Mouse (Mus musculus) midbrain, postnatal 0 days (tissue): Measurements from ENCODE around the gene Net1. TPM values are rescaled to one million over a fixed set of nuclear protein-coding genes. Genes with fewer than 3 reads are reported as not detected.
"Not testable (repeated sequence)": the region's sequence is repeated elsewhere in the genome, so short reads cannot be mapped to it uniquely, and the experiment has no call there.

Experiments used
- ATAC-seq: fragments of 200-750 bp; cut with Nextera tagmentation; 2 replicates; pipeline ENCODE4 v1.8.0; 2017; ENCODE audit warnings: moderate number of reproducible peaks, mild to moderate bottlenecking, moderate TSS enrichment, moderate library complexity; ENCODE audit not compliant: low FRiP score
- DNase-seq: peaks from one replicate; pipeline ENCODE4 v3.0.0-alpha.2; 2015; ENCODE audit warnings: low spot score
- H3K27ac ChIP-seq: fragments of 300-500 bp; sonication (generic); 2 replicates; pipeline ENCODE4 v1.5.1; 2014; ENCODE audit warnings: low read depth, mild to moderate bottlenecking, low read length, mixed read lengths
- H3K27me3 ChIP-seq: fragments of 300-500 bp; sonication (generic); 2 replicates; pipeline ENCODE4 v1.6.1; 2014; ENCODE audit warnings: low read length, control low read depth, mixed read lengths; ENCODE audit not compliant: insufficient read depth
- H3K36me3 ChIP-seq: fragments of 300-500 bp; sonication (generic); 2 replicates; pipeline ENCODE4 v1.6.1; 2014; ENCODE audit warnings: low read length, control low read depth, mixed read lengths; ENCODE audit not compliant: insufficient read depth
- H3K4me1 ChIP-seq: fragments of 300-500 bp; sonication (generic); 2 replicates; pipeline ENCODE4 v1.6.1; 2014; ENCODE audit warnings: mild to moderate bottlenecking, control low read depth, antibody characterized with exemption, low read length, mixed read lengths; ENCODE audit not compliant: insufficient read depth
- H3K4me2 ChIP-seq: fragments of 300-500 bp; sonication (generic); 2 replicates; pipeline ENCODE4 v1.6.1; 2014; ENCODE audit warnings: low read depth, mild to moderate bottlenecking, low read length, mixed read lengths; ENCODE audit not compliant: poor library complexity, severe bottlenecking
- H3K4me3 ChIP-seq: fragments of 300-500 bp; sonication (generic); 2 replicates; pipeline ENCODE4 v1.5.1; 2014; ENCODE audit warnings: low read depth, mild to moderate bottlenecking, low read length, moderate library complexity
- H3K9ac ChIP-seq: fragments of 300-500 bp; sonication (generic); replicated peaks from 2 replicates; pipeline ENCODE4 v1.6.1; 2014; ENCODE audit warnings: mild to moderate bottlenecking, low read length, moderate library complexity, mixed read lengths; ENCODE audit not compliant: poor library complexity, severe bottlenecking
- H3K9me3 ChIP-seq: fragments of 300-500 bp; sonication (generic); 2 replicates; pipeline ENCODE4 v1.6.1; 2016; ENCODE audit warnings: low read length, control low read depth
- CTCF ChIP-seq: IDR thresholded peaks from 2 replicates; pipeline ENCODE4 v1.5.1; 2016; ENCODE audit warnings: antibody characterized with exemption, mild to moderate bottlenecking
- WGBS: fragments of 180-500 bp; shearing (Covaris S2); extraction: QIAGEN DNeasy Blood & Tissue Kit; methylation state at CpG from one replicate; pipeline ENCODE4 v1.1.7; 2014; 5-methylcytosine and 5-hydroxymethylcytosine counted together
- polyA plus RNA-seq: library from polyadenylated mRNA; unstranded; fragments of >200 nt; fragmentation: Nextera tagmentation; extraction: Ambion mirVana; gene quantifications from 2 replicates; pipeline ENCODE4 v1.2.1, GENCODE M21; 2015
- total RNA-seq: library from RNA; depleted of rRNA; stranded (reverse); fragments of >200 nt; gene quantifications from 2 replicates; pipeline ENCODE4 v1.2.3, GENCODE M21; 2014

Gene Net1
- total and polyA plus RNA-seq, 2 experiments from 2014 or later = 12.3 to 17.7 TPM

DNA sequence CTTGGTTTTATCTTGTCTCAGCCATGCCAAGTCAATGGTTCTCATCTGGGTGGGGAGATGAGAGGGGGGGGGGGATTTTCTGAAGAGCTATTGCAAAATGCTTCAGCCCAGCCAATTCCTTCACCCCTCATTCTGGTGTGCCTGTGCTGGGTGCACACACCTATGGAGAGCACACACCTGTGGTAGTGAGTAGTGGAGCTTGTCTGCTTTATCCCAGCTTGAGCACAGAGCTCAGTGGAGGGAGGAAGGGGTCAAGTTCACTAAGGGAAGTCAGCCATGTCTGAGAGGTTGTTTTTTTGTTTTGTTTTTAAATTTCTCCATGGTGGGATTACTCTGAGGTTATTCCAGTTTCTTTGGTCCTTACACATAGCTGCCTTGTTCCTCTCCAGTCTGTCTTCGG, 61.8 kb downstream of the Net1 start:
- Histone ChIP-seq H3K36me3 (no peaks in the 10 kb centered on the region), H3K27me3 (no peaks in the 10 kb centered on the region), H3K4me1 (no peaks in the 10 kb centered on the region), H3K4me3 (no peak overlapping the region), H3K4me2 (no peak overlapping the region), H3K9ac (no peak overlapping the region), H3K27ac (no peak overlapping the region), H3K9me3 (no peaks in the 10 kb centered on the region)
- DNase-seq (no peak), ATAC-seq (no peak)
- 71% methylated on average over 1 of the region's 1 CpGs for WGBS
- no peak for TF ChIP-seq CTCF

DNA sequence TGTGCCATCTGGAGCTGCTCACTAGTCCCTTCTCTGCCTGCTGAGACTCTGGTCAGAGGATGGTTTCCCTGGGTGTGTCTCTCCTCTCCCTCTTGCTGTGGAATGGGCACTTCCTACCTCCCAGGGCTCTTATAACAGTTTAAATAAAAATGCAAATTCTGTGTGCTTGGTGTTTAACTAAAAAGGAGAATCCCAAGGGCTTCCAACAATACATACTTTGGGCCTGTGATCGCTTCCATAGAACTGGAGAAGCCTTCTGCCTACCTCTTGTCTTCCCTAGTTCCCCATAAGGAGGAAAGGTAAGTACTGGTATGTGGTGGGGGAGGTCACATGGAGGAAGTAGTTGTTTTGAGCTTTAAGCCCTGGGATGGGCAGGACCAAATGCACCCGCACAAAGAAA, 63.2 kb downstream of the Net1 start:
- Histone ChIP-seq H3K9me3 (no peaks in the 10 kb centered on the region), H3K4me3 (no peak overlapping the region), H3K4me1 (no peaks in the 10 kb centered on the region), H3K9ac (no peak overlapping the region), H3K36me3 (no peaks in the 10 kb centered on the region), H3K27me3 (no peaks in the 10 kb centered on the region), H3K4me2 (no peak overlapping the region), H3K27ac (no peak overlapping the region)
- no peak for TF ChIP-seq CTCF
- ATAC-seq = no peak
- no peak for DNase-seq
- WGBS = 82% methylated on average over 2 of the region's 2 CpGs

DNA sequence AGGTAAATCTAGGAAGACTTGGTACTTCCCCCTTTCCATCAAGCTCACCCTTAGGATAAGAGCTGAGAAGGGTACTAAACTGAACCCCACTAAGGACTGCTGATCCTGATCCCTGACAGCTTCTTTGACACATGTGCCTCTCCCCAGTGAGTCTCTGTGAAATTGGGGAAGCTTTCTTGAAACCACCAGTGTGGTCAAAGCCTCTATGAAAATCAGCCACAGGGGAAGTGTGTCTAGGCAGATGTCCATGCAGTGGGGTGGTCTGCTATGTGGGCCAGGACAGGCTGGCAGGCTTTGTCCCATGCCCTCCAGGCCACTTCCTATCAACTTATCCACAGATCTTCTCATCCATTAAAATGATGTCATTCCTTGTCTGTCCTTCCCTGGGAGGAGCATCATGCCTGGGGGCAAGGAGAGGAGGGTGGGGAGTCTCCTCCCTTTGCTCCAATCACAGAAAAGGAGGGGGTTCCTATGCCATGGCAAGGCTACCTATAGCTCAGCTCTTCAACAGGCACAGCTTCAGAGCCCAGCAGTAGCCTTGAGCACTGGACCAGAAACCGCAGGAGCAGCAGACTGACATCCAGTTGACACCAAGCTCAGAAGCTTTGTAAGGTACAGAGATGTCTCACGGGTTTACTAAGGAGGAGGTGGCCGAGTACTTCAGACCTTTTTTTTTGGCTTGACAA, 64.2 kb downstream of the Net1 start, which contains the start of gene Calm5:
TSS of gene Calm5 (plus strand) at position 526 of the 686 bp plus-strand sequence.
- WGBS = 85% methylated on average over 3 of the region's 3 CpGs
- ATAC-seq, H3K36me3 ChIP-seq, H3K4me2 ChIP-seq, H3K27ac ChIP-seq, H3K4me3 ChIP-seq, H3K4me1 ChIP-seq, H3K27me3 ChIP-seq, DNase-seq, H3K9ac ChIP-seq, H3K9me3 ChIP-seq: not testable (repeated sequence)

DNA sequence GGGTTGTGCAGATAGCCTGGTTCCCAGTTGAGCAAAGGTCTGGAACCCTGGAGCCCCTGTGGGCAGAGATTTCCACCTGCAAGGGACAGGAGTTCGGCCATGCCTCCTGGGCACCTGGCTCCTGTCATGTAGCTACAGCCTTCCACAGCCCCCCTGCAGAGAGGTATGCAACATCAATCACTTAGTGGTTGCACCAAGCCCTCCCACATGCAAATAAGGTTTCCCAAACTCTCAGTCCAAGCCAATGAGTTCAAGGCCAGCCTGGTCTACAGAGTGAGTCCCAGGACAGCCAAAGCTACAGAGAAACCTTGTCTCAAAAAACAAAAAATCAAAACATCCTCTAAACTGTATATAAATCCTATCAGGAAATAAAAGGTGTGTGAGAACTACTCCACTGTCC, 67.7 kb downstream of the Net1 start:
- Histone ChIP-seq H3K27me3 (no peaks in the 10 kb centered on the region), H3K9ac (no peak overlapping the region), H3K4me3 (no peak overlapping the region), H3K27ac (no peak overlapping the region), H3K4me1 (no peaks in the 10 kb centered on the region), H3K4me2 (no peak overlapping the region), H3K36me3 (no peaks in the 10 kb centered on the region), H3K9me3 (no peaks in the 10 kb centered on the region)
- no peak for ATAC-seq
- no peak for TF ChIP-seq CTCF
- WGBS = 87% methylated on average over 1 of the region's 1 CpGs
- no peak for DNase-seq

DNA sequence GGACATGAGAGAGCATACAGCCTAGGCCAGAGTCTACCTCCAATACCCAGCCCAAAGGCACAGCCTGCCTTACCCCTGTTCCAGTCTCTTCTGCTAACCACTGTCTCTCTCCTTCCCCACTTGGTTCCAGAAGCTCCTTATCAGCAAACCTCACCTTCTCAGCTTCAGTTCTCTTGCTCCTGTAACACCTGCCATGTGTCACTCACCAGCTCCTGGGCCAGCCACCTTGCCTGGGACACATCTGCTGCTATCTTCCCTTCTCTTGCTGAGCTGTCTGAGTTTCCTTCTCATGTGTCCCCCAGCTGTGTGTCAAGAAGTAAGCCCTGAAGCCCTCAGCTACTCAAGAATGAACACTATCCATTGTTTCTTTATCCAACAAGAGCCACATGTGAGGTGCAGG, 77.4 kb downstream of the Net1 start:
- H3K27ac ChIP-seq, DNase-seq, H3K9me3 ChIP-seq, H3K4me1 ChIP-seq, H3K4me3 ChIP-seq, H3K36me3 ChIP-seq, ATAC-seq, H3K27me3 ChIP-seq, H3K4me2 ChIP-seq, H3K9ac ChIP-seq: not testable (repeated sequence)

DNA sequence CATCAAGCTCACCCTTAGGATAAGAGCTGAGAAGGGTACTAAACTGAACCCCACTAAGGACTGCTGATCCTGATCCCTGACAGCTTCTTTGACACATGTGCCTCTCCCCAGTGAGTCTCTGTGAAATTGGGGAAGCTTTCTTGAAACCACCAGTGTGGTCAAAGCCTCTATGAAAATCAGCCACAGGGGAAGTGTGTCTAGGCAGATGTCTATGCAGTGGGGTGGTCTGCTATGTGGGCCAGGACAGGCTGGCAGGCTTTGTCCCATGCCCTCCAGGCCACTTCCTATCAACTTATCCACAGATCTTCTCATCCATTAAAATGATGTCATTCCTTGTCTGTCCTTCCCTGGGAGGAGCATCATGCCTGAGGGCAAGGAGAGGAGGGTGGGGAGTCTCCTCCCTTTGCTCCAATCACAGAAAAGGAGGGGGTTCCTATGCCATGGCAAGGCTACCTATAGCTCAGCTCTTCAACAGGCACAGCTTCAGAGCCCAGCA, 80.7 kb downstream of the Net1 start, which contains the start of gene Calm4:
TSS of gene Calm4 (plus strand) at position 446 of the 496 bp plus-strand sequence.
- not testable (repeated sequence) for H3K4me1 ChIP-seq, H3K4me2 ChIP-seq, H3K9ac ChIP-seq, H3K36me3 ChIP-seq, H3K27me3 ChIP-seq, H3K9me3 ChIP-seq, DNase-seq, H3K4me3 ChIP-seq, H3K27ac ChIP-seq
- ATAC-seq = peak; percentile 34; the same call in 1 of the 2 replicates

DNA sequence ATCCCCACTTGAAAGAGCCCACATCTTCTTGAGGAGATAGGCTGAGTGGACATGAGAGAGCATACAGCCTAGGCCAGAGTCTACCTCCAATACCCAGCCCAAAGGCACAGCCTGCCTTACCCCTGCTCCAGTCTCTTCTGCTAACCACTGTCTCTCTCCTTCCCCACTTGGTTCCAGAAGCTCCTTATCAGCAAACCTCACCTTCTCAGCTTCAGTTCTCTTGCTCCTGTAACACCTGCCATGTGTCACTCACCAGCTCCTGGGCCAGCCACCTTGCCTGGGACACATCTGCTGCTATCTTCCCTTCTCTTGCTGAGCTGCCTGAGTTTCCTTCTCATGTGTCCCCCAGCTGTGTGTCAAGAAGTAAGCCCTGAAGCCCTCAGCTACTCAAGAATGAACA, 84.4 kb downstream of the Net1 start:
- H3K4me1 ChIP-seq, ATAC-seq, H3K4me2 ChIP-seq, H3K9ac ChIP-seq, H3K9me3 ChIP-seq, H3K27me3 ChIP-seq, H3K36me3 ChIP-seq, H3K4me3 ChIP-seq, DNase-seq, H3K27ac ChIP-seq: not testable (repeated sequence)
